Mouse (Mus musculus): Measurements from ENCODE around the gene Daxx.

DNA sequence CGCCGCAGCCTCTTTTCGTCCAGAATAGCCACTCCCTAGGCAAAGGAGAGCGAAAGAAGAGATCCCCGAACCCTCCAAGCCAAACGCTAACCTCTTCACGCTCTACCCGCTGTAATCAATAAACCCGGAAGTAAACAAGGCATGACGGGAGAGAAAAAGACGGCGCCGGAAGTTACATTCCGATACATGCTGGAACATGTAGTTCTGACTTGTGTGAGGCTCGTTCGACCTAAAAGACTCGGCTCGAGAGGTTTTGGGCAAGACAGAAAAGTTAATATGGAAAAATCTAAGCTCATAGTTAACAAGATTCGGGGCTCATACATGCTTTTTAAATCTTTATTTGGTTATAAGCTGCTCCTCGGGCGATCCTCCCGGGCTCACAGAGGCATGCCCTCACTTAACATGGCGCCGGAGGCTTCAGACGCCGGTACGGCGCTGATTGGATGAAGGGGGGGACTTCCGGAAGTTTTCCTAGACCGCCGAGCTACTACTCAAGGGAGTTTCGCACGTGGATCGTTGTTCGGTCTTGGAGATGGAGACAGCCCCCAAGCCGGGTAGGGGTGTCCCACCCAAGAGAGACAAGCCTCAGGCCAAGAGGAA, 31.1 kb downstream of the Daxx start, which contains the start of the genes Pfdn6 and Wdr46:
- TF ChIP-seq POLR2A (IDR thresholded peaks at IDR 0.05; ENCODE audit: borderline replicate concordance, low read depth, low read length) (no peak), CTCF (IDR thresholded peaks at IDR 0.05; ENCODE audit: low read depth, low read length) (no peak)
